Mouse (Mus musculus): Measurements from ENCODE around the gene Lbhd1.

GRCm38 (mm10) chr19:8859018-8859417 is 24.5 kb upstream of the Lbhd1 start:
- peak; percentile 29 for TF ChIP-seq CTCF (conservative IDR thresholded peaks at IDR 0.05; ENCODE audit: low read length)
- TF ChIP-seq POU5F1 (IDR thresholded peaks at IDR 0.05; ENCODE audit: borderline replicate concordance, low read length) = no peak
